Mouse (Mus musculus) induced T-regulatory cell, adult 2 months (primary cell): ENCODE results near the gene Gm10840.
A peak's percentile ranks its signal among the peaks of the same experiment; 100 is the strongest.

Experiments used
- DNase-seq: peaks from one replicate; pipeline ENCODE4 v3.0.0-alpha.2; 2012; ENCODE audit warnings: low read depth

The Gm10840 gene

DNA sequence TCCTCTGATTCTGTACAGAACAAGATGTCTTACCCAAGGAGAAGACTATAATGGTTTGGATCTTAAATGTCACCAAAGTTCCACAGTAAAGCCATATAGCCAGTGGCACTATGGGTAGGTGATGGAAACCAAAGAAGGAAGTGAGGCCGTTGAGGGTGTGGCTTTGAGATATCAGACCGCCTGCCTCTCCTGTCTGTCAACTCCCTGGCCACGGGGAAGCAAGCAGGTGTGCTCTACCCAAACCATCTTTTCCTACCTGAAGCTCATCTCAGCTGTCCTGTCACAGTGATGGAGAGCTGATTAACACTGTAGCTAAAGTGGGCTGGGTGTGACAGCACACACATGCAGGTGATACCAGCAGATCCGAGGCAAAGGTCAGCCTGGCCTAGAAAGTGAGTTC, 37.6 kb downstream of the Gm10840 start:
- peak; percentile 47 for DNase-seq

DNA sequence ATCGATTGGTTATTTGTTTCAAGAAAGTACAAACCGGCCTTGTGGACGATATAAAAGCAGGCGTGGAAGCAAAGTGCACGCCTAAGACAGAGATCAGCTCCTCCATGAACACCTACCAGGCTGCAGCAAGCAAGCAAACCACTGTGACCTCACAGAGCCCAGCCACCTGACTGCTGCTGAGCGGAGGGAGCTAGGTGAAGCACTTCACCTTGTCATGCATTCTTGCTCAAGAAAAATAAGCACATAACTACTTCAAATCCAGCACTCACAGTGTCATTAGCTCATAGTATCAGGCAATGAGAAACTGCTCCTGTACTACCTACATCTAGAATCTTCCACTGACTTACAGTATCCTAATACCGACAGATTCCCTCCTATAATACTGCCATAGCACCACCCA, 39.3 kb downstream of the Gm10840 start:
- DNase-seq: peak; percentile 53

DNA sequence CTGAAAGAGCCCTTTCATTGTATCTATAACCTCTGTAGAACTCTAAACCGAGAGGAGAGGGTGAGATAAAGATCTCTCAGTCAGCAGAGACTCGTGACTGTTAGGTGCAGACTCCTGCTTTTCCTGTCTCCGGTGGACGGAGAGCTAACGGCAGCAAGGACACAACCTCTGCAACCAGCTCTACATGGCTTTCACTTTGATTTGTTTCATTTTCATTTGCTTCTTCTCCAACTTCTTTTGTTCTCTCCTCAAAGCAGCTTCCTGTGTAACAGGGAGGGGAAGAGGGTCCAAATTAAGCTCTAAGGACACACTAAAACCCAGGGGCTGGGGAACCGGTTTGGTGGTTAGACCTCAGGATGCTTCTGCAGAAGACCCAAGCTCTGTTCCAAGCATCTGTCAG, 40.1 kb downstream of the Gm10840 start:
- DNase-seq: peak; percentile 77

DNA sequence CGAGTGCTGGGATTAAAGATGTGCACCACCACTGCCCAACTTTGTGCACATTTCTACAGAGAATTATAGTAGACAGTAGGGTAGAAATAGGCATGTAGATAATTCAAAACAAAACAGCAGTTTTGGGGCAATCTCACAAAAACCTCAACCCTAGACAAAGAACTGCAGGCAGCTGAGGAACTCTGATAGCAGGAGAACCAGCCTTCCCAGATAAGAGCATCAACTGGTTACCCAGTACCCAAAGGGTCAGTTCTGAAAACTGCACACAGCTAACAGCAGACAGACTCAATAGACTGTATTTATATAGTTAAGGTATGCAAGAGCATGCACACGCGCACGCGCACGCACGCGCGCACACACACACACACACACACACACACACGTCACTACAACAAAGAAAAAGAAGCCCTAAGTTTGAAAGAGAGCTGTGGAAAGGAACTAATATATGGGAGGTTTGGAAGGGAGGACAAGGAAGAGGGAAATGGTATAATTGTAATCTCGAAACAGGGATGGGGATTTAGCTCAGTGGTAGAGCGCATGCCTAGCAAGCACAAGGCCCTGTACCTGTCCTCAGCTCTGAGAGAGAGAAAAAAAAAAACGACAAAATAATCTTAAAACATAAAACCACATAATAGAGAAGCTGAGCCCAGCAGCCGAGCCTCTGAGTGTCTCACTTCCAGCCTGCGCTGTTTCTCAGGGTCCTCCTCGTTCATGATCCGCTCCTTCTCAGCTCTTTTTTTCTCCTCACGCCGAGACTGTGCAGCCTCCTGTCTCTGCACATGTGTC, 40.9 kb downstream of the Gm10840 start:
- peak; percentile 67 for DNase-seq

DNA sequence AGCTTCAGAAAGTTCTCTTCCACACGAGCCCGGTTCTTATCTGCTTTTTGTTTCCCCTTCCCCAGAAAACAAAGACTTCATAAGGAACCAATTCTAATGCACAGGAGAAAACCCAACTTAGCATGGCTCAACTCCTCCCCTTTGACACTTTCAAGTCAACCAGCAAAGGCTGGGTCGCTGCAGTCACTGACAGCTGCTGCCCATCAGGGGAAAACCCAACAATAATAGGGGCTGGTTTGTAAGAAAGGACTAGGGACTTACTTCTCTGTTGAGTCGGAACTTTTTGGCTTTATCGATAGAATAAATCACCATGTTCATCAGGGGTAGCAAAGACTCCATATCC, 41.4 kb downstream of the Gm10840 start, which contains the start of gene Strada:
Gene Strada (minus strand): TSS at position 46 of the 343 bp plus-strand sequence.
- peak; percentile 76 for DNase-seq
